Mouse (Mus musculus): Measurements from ENCODE around the gene Wfdc15b.
"Not testable (repeated sequence)": the region's sequence is repeated elsewhere in the genome, so short reads cannot be mapped to it uniquely, and the experiment has no call there.

Wfdc15b gene

GRCm38 (mm10) chr2:164221522-164221921 lies at the start of gene Wfdc15b:
Gene Wfdc15b, minus strand, starts transcription at chr2:164221660.
- no peak for DNase-seq (ENCODE audit: low read depth, low spot score)

GRCm38 (mm10) chr2:164256540-164256939 lies 35.1 kb upstream of the Wfdc15b start, which contains the start of gene Svs3b:
Gene Svs3b, minus strand, starts transcription at chr2:164256640.
- not testable (repeated sequence) for DNase-seq (ENCODE audit: low read depth, low spot score)

GRCm38 (mm10) chr2:164238366-164238765 lies 16.9 kb upstream of the Wfdc15b start, which contains the start of gene Svs2:
Gene Svs2, minus strand, starts transcription at chr2:164238466.
- no peak for DNase-seq (ENCODE audit: low read depth, low spot score)

GRCm38 (mm10) chr2:164232671-164233070 lies 11.2 kb upstream of the Wfdc15b start:
- no peak for DNase-seq (ENCODE audit: low read depth, low spot score)

GRCm38 (mm10) chr2:164228361-164229070 lies 7.1 kb upstream of the Wfdc15b start:
- no peak for DNase-seq (ENCODE audit: low read depth, low spot score)

GRCm38 (mm10) chr2:164219295-164219694 lies 2.2 kb downstream of the Wfdc15b start:
- DNase-seq (ENCODE audit: low read depth, low spot score) = no peak

- DNase-seq (ENCODE audit: low read depth, low spot score) = no peak
Observed at GRCm38 (mm10) chr2:164212711-164213110, 8.7 kb downstream of the Wfdc15b start.

GRCm38 (mm10) chr2:164210892-164211291 lies 10.6 kb downstream of the Wfdc15b start:
- DNase-seq (ENCODE audit: low read depth, low spot score) = no peak

- no peak for DNase-seq (ENCODE audit: low read depth, low spot score)
Observed at GRCm38 (mm10) chr2:164206676-164207075, 14.8 kb downstream of the Wfdc15b start.

GRCm38 (mm10) chr2:164206011-164206410 lies 15.4 kb downstream of the Wfdc15b start:
- DNase-seq (ENCODE audit: low read depth, low spot score) = not testable (repeated sequence)

GRCm38 (mm10) chr2:164199626-164200327 lies 21.7 kb downstream of the Wfdc15b start, which contains the start of gene Wfdc15a:
Gene Wfdc15a, minus strand, starts transcription at chr2:164200130.
- DNase-seq (ENCODE audit: low read depth, low spot score) = no peak

GRCm38 (mm10) chr2:164196700-164196990 lies 24.8 kb downstream of the Wfdc15b start:
- DNase-seq (ENCODE audit: low read depth, low spot score) = no peak

GRCm38 (mm10) chr2:164195971-164196699 lies 25.3 kb downstream of the Wfdc15b start:
- DNase-seq (ENCODE audit: low read depth, low spot score) = no peak

- no peak for DNase-seq (ENCODE audit: low read depth, low spot score)
Observed at GRCm38 (mm10) chr2:164194959-164195630, 26.4 kb downstream of the Wfdc15b start.

- DNase-seq (ENCODE audit: low read depth, low spot score) = no peak
Observed at GRCm38 (mm10) chr2:164192279-164192678, 29.2 kb downstream of the Wfdc15b start.

- no peak for DNase-seq (ENCODE audit: low read depth, low spot score)
Observed at GRCm38 (mm10) chr2:164190576-164190975, 30.9 kb downstream of the Wfdc15b start, which contains the start of gene Wfdc12. Gene Wfdc12, minus strand, starts transcription at chr2:164190608.

- DNase-seq (ENCODE audit: low read depth, low spot score) = no peak
Observed at GRCm38 (mm10) chr2:164188722-164189121, 32.7 kb downstream of the Wfdc15b start.

GRCm38 (mm10) chr2:164184145-164184719 lies 37.2 kb downstream of the Wfdc15b start:
- no peak for DNase-seq (ENCODE audit: low read depth, low spot score)

GRCm38 (mm10) chr2:164183340-164183739 lies 38.1 kb downstream of the Wfdc15b start:
- no peak for DNase-seq (ENCODE audit: low read depth, low spot score)

- no peak for DNase-seq (ENCODE audit: low read depth, low spot score)
Observed at GRCm38 (mm10) chr2:164182692-164183255, 38.7 kb downstream of the Wfdc15b start, which contains the start of gene Wfdc5. Gene Wfdc5, minus strand, starts transcription at chr2:164182742.

- no peak for DNase-seq (ENCODE audit: low read depth, low spot score)
Observed at GRCm38 (mm10) chr2:164180770-164181169, 40.7 kb downstream of the Wfdc15b start.
